Mouse (Mus musculus) CH12.LX (cell line): ENCODE results near the gene Cdh18. TPM values are rescaled to one million over a fixed set of nuclear protein-coding genes. Genes with fewer than 3 reads are reported as not detected.

Experiments used
- DNase-seq: peaks from one replicate; pipeline ENCODE4 v3.0.0-alpha.2; 2013; ENCODE audit errors: extremely low read depth
- H3K27ac ChIP-seq: 2 replicates; pipeline ENCODE4 v1.5.1; 2012; ENCODE audit warnings: low read depth, mild to moderate bottlenecking, control low read depth, moderate library complexity; ENCODE audit not compliant: insufficient read depth
- H3K27me3 ChIP-seq: replicated peaks from 2 replicates; pipeline ENCODE3; 2012; ENCODE audit warnings: inconsistent platforms
- H3K36me3 ChIP-seq, 2 experiments: replicated peaks in 1 of 2; 2 replicates each; pipeline versions ENCODE3 to v1.6.1; 2012; ENCODE audit warnings: inconsistent platforms in 1 of 2, low read length in 1 of 2, mild to moderate bottlenecking in 1 of 2, mixed read lengths in 1 of 2, moderate library complexity in 1 of 2; ENCODE audit not compliant: control insufficient read depth in 1 of 2, insufficient read depth in 1 of 2
- H3K4me1 ChIP-seq, 2 experiments: 2 replicates each; pipeline ENCODE4 v1.6.1; 2012; ENCODE audit warnings: inconsistent platforms in 1 of 2, moderate library complexity in 1 of 2; ENCODE audit not compliant: insufficient read depth in 2 of 2, control insufficient read depth in 1 of 2
- H3K4me2 ChIP-seq: 2 replicates; pipeline ENCODE4 v1.6.1; 2012; ENCODE audit warnings: low read depth, mild to moderate bottlenecking, control low read depth; ENCODE audit not compliant: poor library complexity, insufficient read depth, severe bottlenecking
- H3K4me3 ChIP-seq, 3 experiments: fragments of 150-350 bp in 1 of 3; sonication (generic) in 1 of 3; replicated peaks in 1 of 3; 2 replicates each; pipeline versions ENCODE3 to v1.5.1; 2011 to 2012; ENCODE audit warnings: low read depth in 2 of 3, low read length in 2 of 3, mild to moderate bottlenecking in 2 of 3, moderate library complexity in 2 of 3, control low read depth in 1 of 3, improper control_type of control experiment in 1 of 3, inconsistent platforms in 1 of 3, mixed read lengths in 1 of 3; ENCODE audit not compliant: poor library complexity in 1 of 3
- H3K79me2 ChIP-seq: replicated peaks from 2 replicates; pipeline ENCODE4 v1.6.1; 2012; ENCODE audit warnings: mild to moderate bottlenecking, moderate library complexity; ENCODE audit not compliant: control insufficient read depth, poor library complexity, insufficient read depth, severe bottlenecking; ENCODE audit errors: extremely low read depth
- H3K9ac ChIP-seq: 2 replicates; pipeline ENCODE4 v1.6.1; 2012; ENCODE audit warnings: low read depth, mild to moderate bottlenecking, control low read depth, moderate library complexity; ENCODE audit not compliant: insufficient read depth
- H3K9me3 ChIP-seq: replicated peaks from 2 replicates; pipeline ENCODE3; 2012; ENCODE audit warnings: low read length, inconsistent platforms, mixed read lengths
- E2F4 ChIP-seq: IDR thresholded peaks from 2 replicates; pipeline ENCODE4 v1.6.1; 2011; ENCODE audit warnings: low read depth, low read length, improper control_type of control experiment; ENCODE audit not compliant: insufficient replicate concordance
- ELF1 ChIP-seq: IDR thresholded peaks from 2 replicates; pipeline ENCODE4 v1.6.1; 2014; ENCODE audit warnings: low read depth, mild to moderate bottlenecking, inconsistent platforms, low read length, improper control_type of control experiment
- EP300 ChIP-seq: IDR thresholded peaks from 2 replicates; pipeline ENCODE4 v1.6.1; 2011; ENCODE audit warnings: low read length, improper control_type of control experiment
- ETS1 ChIP-seq: conservative IDR thresholded peaks from 2 replicates; pipeline ENCODE4 v1.6.1; 2012; ENCODE audit warnings: low read depth, mild to moderate bottlenecking, inconsistent platforms, low read length, improper control_type of control experiment, moderate library complexity
- HCFC1 ChIP-seq: IDR thresholded peaks from 2 replicates; pipeline ENCODE4 v1.6.1; 2012; ENCODE audit warnings: low read depth, mild to moderate bottlenecking, inconsistent platforms, low read length, improper control_type of control experiment
- IRF4 ChIP-seq: IDR thresholded peaks from 2 replicates; pipeline ENCODE4 v1.6.1; 2014; ENCODE audit warnings: low read depth, mild to moderate bottlenecking, inconsistent platforms, low read length, improper control_type of control experiment
- MAFK ChIP-seq: IDR thresholded peaks from 2 replicates; pipeline ENCODE4 v1.6.1; 2011; ENCODE audit warnings: low read length, improper control_type of control experiment; ENCODE audit not compliant: insufficient replicate concordance
- MAX ChIP-seq: IDR thresholded peaks from 2 replicates; pipeline ENCODE4 v1.6.1; 2011; ENCODE audit warnings: low read length, improper control_type of control experiment
- MEF2A ChIP-seq: IDR thresholded peaks from 2 replicates; pipeline ENCODE4 v1.6.1; 2014; ENCODE audit warnings: low read depth, mild to moderate bottlenecking, inconsistent platforms, low read length, improper control_type of control experiment, borderline replicate concordance
- RAD21 ChIP-seq: IDR thresholded peaks from 2 replicates; pipeline ENCODE4 v1.6.1; 2011; ENCODE audit warnings: low read depth, mild to moderate bottlenecking, low read length, improper control_type of control experiment, moderate library complexity
- SMC3 ChIP-seq: IDR thresholded peaks from 2 replicates; pipeline ENCODE4 v1.6.1; 2011; ENCODE audit warnings: low read depth, low read length, improper control_type of control experiment
- UBTF ChIP-seq: IDR thresholded peaks from 2 replicates; pipeline ENCODE4 v1.6.1; 2012; ENCODE audit warnings: low read depth, mild to moderate bottlenecking, inconsistent platforms, low read length, improper control_type of control experiment, moderate library complexity
- USF2 ChIP-seq: conservative IDR thresholded peaks from 2 replicates; pipeline ENCODE4 v1.6.1; 2011; ENCODE audit warnings: low read depth, low read length, improper control_type of control experiment
- ZKSCAN1 ChIP-seq: IDR thresholded peaks from 2 replicates; pipeline ENCODE4 v1.6.1; 2012; ENCODE audit warnings: low read depth, inconsistent platforms, low read length, improper control_type of control experiment, borderline replicate concordance
- ZNF384 ChIP-seq: IDR thresholded peaks from 2 replicates; pipeline ENCODE4 v1.6.1; 2012; ENCODE audit warnings: low read depth, low read length, improper control_type of control experiment, inconsistent platforms
- dilution Hi-C: fragments of 300-500 bp; cut with MboI; formaldehyde crosslinking; loops from 2 replicates; pipeline ENCODE4 v1.14.3; 2020; ENCODE audit warnings: low sequenced_read_pairs; ENCODE audit not compliant: extremely low pct_unique_long_range_greater_than_20kb, extremely low pct_ligation_motif_present
- in situ Hi-C: fragments of 300-500 bp; cut with MboI; formaldehyde crosslinking; loops from 3 replicates; pipeline ENCODE4 v1.14.3; 2019; ENCODE audit warnings: low sequenced_read_pairs, low pct_ligation_motif_present, low pct_unique_long_range_greater_than_20kb, mixed read lengths
- polyA plus RNA-seq: library from polyadenylated mRNA; unstranded; fragments of >175 nt; gene quantifications from 2 replicates; pipeline ENCODE4 v1.2.1, GENCODE M21; 2012; ENCODE audit warnings: low read depth; ENCODE audit not compliant: insufficient read length
- total RNA-seq, 2 experiments: library from RNA; depleted of rRNA; stranded (reverse); fragments of 300-350 nt in 1 of 2; fragments of >200 nt in 1 of 2; gene quantifications; 2 replicates each; pipeline ENCODE4 v1.2.3; 2012 to 2014

Cdh18 gene
- total and polyA plus RNA-seq, 3 experiments = not detected

DNA sequence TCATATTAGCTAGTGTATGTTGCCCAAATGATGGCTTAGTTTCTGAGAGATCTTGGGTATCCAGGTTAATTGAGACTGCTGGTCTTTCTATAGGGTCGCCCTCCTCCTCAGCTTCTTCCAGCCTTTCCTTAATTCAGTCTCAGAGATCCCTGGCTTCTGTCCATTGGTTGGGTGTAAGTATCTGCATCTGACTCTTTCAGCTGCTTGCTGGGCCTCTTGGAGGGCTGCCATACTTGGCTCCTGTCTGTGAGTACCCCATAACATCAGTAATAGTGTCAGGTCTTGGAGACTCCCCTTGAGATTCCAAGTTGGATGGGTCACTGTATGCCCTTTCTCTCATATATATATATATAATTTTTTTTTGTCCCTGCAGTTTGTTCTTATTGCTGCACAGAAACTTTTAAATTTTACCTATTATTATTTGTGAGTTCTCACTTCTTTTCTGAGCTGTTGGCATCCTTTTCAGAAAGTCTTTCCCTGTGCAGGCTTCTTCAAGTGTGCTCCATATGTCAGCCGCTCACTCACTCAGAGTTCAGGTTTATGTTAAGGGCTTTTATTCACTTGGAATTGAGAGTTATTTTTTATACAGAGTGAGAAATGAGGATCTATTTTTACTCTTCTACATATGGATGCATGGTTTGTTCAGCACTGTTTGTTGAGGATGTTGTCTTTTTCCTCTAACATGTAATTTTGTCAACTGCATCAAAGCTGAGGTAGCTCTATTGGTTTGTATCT lies 829.4 kb downstream of the Cdh18 start:
- dilution Hi-C loops = no loop called here
- H3K4me3 ChIP-seq = no peak overlapping the region

DNA sequence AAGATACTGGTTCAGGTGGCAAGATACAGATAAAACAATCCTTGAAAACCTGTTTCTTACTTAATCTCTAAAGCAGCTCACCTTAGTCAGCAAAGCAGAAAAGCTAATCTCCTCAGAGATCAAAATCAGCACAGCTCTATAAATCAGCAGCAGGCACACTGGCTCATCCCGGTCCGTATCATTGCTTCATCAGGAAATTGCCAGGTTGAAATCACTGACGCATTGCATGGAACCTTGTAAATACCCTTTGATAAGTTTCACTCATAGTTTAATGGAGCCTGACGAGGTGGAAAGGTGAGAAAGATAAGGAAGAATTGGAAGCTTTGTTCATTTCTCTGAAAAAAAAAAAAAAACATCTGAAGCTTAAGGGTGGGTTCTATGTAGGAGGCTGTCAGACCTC lies 837.0 kb downstream of the Cdh18 start:
- Histone ChIP-seq H3K4me2 (no peak overlapping the region), H3K9ac (no peak overlapping the region), H3K4me3 (no peak overlapping the region), H3K4me1 (no peaks in the 10 kb centered on the region), H3K27me3 (no peaks in the 10 kb centered on the region), H3K9me3 (peaks cover 27% of the 10 kb centered on the region), H3K36me3 (no peaks in the 10 kb centered on the region), H3K79me2 (no peaks in the 10 kb centered on the region), H3K27ac (no peak overlapping the region)
- DNase-seq = no peak
- TF ChIP-seq IRF4 (no peak), MAX (no peak), HCFC1 (no peak), EP300 (no peak), USF2 (no peak), ELF1 (no peak), UBTF (no peak)
- dilution Hi-C loops (no loop called here), in situ Hi-C loops (no loop called here)

More for the DNA sequence above, 829.4 kb downstream of the Cdh18 start:
- Histone ChIP-seq H3K27ac (no peak overlapping the region), H3K9me3 (peaks cover 21% of the 10 kb centered on the region), H3K4me1 (no peaks in the 10 kb centered on the region), H3K27me3 (no peaks in the 10 kb centered on the region), H3K79me2 (no peaks in the 10 kb centered on the region), H3K36me3 (no peaks in the 10 kb centered on the region), H3K9ac (no peak overlapping the region), H3K4me2 (no peak overlapping the region)
- TF ChIP-seq ETS1 = no peak
- no peak for TF ChIP-seq SMC3
- TF ChIP-seq USF2 = no peak
- no peak for TF ChIP-seq ZNF384
- no peak for TF ChIP-seq RAD21
- no peak for TF ChIP-seq EP300
- no peak for DNase-seq
- in situ Hi-C loops = no loop called here

DNA sequence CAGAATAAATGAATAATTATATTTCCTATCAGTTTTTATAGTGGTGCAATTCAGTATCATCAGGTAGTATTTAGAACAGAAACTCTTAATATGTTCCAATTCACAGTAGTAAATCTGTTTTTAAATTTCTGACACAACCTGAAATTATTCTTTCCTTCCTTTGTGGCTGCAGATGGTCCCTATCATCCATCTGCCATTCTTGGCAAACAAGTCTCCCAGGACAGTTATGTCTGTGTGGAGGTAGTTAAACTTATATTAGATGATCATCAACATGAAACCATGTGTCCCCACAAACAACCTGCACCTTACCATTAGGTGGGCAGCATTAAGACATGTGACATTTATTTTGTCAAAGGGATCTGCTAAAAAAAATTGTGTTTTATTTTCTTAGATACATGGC lies 847.8 kb downstream of the Cdh18 start:
- no peak overlapping the region for H3K4me3 ChIP-seq
- TF ChIP-seq MAFK (no peak), IRF4 (no peak), MEF2A (no peak), RAD21 (no peak), ZKSCAN1 (no peak), E2F4 (no peak)
- dilution Hi-C loops = no loop called here
- no peaks in the 10 kb centered on the region for H3K36me3 ChIP-seq
- no peaks in the 10 kb centered on the region for H3K79me2 ChIP-seq
- no peak overlapping the region for H3K4me2 ChIP-seq
- no peak overlapping the region for H3K27ac ChIP-seq
- in situ Hi-C loops = no loop called here
- no peak for DNase-seq
- peaks cover 38% of the 10 kb centered on the region for H3K9me3 ChIP-seq
- no peaks in the 10 kb centered on the region for H3K4me1 ChIP-seq
- H3K9ac ChIP-seq = no peak overlapping the region
- H3K27me3 ChIP-seq = no peaks in the 10 kb centered on the region
